Mouse (Mus musculus) CH12.LX (cell line): ENCODE measurements at regions not wholly inside any gene's neighbourhood (a gene's known extent, or its start where the extent isn't known, plus 50 kb on each side); places are given as distances from the start of the nearest gene placed in this dataset.

ENCODE experiments used
- DNase-seq: peaks from one replicate; pipeline ENCODE4 v3.0.0-alpha.2; 2013; ENCODE audit errors: extremely low read depth
- H3K27ac ChIP-seq: 2 replicates; pipeline ENCODE4 v1.5.1; 2012; ENCODE audit warnings: low read depth, mild to moderate bottlenecking, control low read depth, moderate library complexity; ENCODE audit not compliant: insufficient read depth
- H3K27me3 ChIP-seq: replicated peaks from 2 replicates; pipeline ENCODE3; 2012; ENCODE audit warnings: inconsistent platforms
- H3K36me3 ChIP-seq, 2 experiments: replicated peaks in 1 of 2; 2 replicates each; pipeline versions ENCODE3 to v1.6.1; 2012; ENCODE audit warnings: inconsistent platforms in 1 of 2, low read length in 1 of 2, mild to moderate bottlenecking in 1 of 2, mixed read lengths in 1 of 2, moderate library complexity in 1 of 2; ENCODE audit not compliant: control insufficient read depth in 1 of 2, insufficient read depth in 1 of 2
- H3K4me1 ChIP-seq, 2 experiments: 2 replicates each; pipeline ENCODE4 v1.6.1; 2012; ENCODE audit warnings: inconsistent platforms in 1 of 2, moderate library complexity in 1 of 2; ENCODE audit not compliant: insufficient read depth in 2 of 2, control insufficient read depth in 1 of 2
- H3K4me2 ChIP-seq: 2 replicates; pipeline ENCODE4 v1.6.1; 2012; ENCODE audit warnings: low read depth, mild to moderate bottlenecking, control low read depth; ENCODE audit not compliant: poor library complexity, insufficient read depth, severe bottlenecking
- H3K4me3 ChIP-seq, 3 experiments: fragments of 150-350 bp in 1 of 3; sonication (generic) in 1 of 3; replicated peaks in 1 of 3; 2 replicates each; pipeline versions ENCODE3 to v1.5.1; 2011 to 2012; ENCODE audit warnings: low read depth in 2 of 3, low read length in 2 of 3, mild to moderate bottlenecking in 2 of 3, moderate library complexity in 2 of 3, control low read depth in 1 of 3, improper control_type of control experiment in 1 of 3, inconsistent platforms in 1 of 3, mixed read lengths in 1 of 3; ENCODE audit not compliant: poor library complexity in 1 of 3
- H3K79me2 ChIP-seq: replicated peaks from 2 replicates; pipeline ENCODE4 v1.6.1; 2012; ENCODE audit warnings: mild to moderate bottlenecking, moderate library complexity; ENCODE audit not compliant: control insufficient read depth, poor library complexity, insufficient read depth, severe bottlenecking; ENCODE audit errors: extremely low read depth
- H3K9ac ChIP-seq: 2 replicates; pipeline ENCODE4 v1.6.1; 2012; ENCODE audit warnings: low read depth, mild to moderate bottlenecking, control low read depth, moderate library complexity; ENCODE audit not compliant: insufficient read depth
- H3K9me3 ChIP-seq: replicated peaks from 2 replicates; pipeline ENCODE3; 2012; ENCODE audit warnings: low read length, inconsistent platforms, mixed read lengths
- BHLHE40 ChIP-seq: IDR thresholded peaks from 2 replicates; pipeline ENCODE4 v1.6.1; 2011; ENCODE audit warnings: mild to moderate bottlenecking, low read depth, low read length, improper control_type of control experiment
- CTCF ChIP-seq, 2 experiments: IDR thresholded peaks in 1 of 2; conservative IDR thresholded peaks in 1 of 2; 2 replicates each; pipeline ENCODE4 v1.5.1; 2011 to 2012; ENCODE audit warnings: low read depth in 2 of 2, low read length in 2 of 2, improper control_type of control experiment in 1 of 2, inconsistent platforms in 1 of 2, mild to moderate bottlenecking in 1 of 2, moderate library complexity in 1 of 2
- EP300 ChIP-seq: IDR thresholded peaks from 2 replicates; pipeline ENCODE4 v1.6.1; 2011; ENCODE audit warnings: low read length, improper control_type of control experiment
- GABPA ChIP-seq: IDR thresholded peaks from 2 replicates; pipeline ENCODE4 v1.6.1; 2012; ENCODE audit warnings: low read depth, low read length, improper control_type of control experiment, inconsistent platforms; ENCODE audit not compliant: insufficient replicate concordance
- JUN ChIP-seq: IDR thresholded peaks from 2 replicates; pipeline ENCODE4 v1.6.1; 2011; ENCODE audit warnings: low read depth, mild to moderate bottlenecking, low read length, improper control_type of control experiment, moderate library complexity; ENCODE audit not compliant: insufficient read depth
- JUND ChIP-seq: conservative IDR thresholded peaks from 2 replicates; pipeline ENCODE4 v1.6.1; 2011; ENCODE audit warnings: low read depth, low read length, improper control_type of control experiment
- MAX ChIP-seq: IDR thresholded peaks from 2 replicates; pipeline ENCODE4 v1.6.1; 2011; ENCODE audit warnings: low read length, improper control_type of control experiment
- MAZ ChIP-seq: IDR thresholded peaks from 2 replicates; pipeline ENCODE4 v1.6.1; 2012; ENCODE audit warnings: low read depth, mild to moderate bottlenecking, inconsistent platforms, low read length, improper control_type of control experiment, moderate library complexity
- MEF2A ChIP-seq: IDR thresholded peaks from 2 replicates; pipeline ENCODE4 v1.6.1; 2014; ENCODE audit warnings: low read depth, mild to moderate bottlenecking, inconsistent platforms, low read length, improper control_type of control experiment, borderline replicate concordance
- MYC ChIP-seq: IDR thresholded peaks from 2 replicates; pipeline ENCODE4 v1.6.1; 2011; ENCODE audit warnings: low read depth, mild to moderate bottlenecking, improper control_type of control experiment, low read length
- NRF1 ChIP-seq: IDR thresholded peaks from 2 replicates; pipeline ENCODE4 v1.6.1; 2014; ENCODE audit warnings: low read depth, mild to moderate bottlenecking, inconsistent platforms, low read length, improper control_type of control experiment, moderate library complexity
- POLR2AphosphoS2 ChIP-seq: IDR thresholded peaks from 2 replicates; pipeline ENCODE4 v1.6.1; 2011; ENCODE audit warnings: low read depth, low read length, improper control_type of control experiment
- RCOR1 ChIP-seq: conservative IDR thresholded peaks from 2 replicates; pipeline ENCODE4 v1.6.1; 2012; ENCODE audit warnings: low read depth, mild to moderate bottlenecking, inconsistent platforms, low read length, improper control_type of control experiment
- SIN3A ChIP-seq: IDR thresholded peaks from 2 replicates; pipeline ENCODE4 v1.6.1; 2012; ENCODE audit warnings: low read length, improper control_type of control experiment, inconsistent platforms
- SMC3 ChIP-seq: IDR thresholded peaks from 2 replicates; pipeline ENCODE4 v1.6.1; 2011; ENCODE audit warnings: low read depth, low read length, improper control_type of control experiment
- UBTF ChIP-seq: IDR thresholded peaks from 2 replicates; pipeline ENCODE4 v1.6.1; 2012; ENCODE audit warnings: low read depth, mild to moderate bottlenecking, inconsistent platforms, low read length, improper control_type of control experiment, moderate library complexity
- USF1 ChIP-seq: IDR thresholded peaks from 2 replicates; pipeline ENCODE4 v1.6.1; 2014; ENCODE audit warnings: low read depth, mild to moderate bottlenecking, inconsistent platforms, low read length, improper control_type of control experiment
- USF2 ChIP-seq: conservative IDR thresholded peaks from 2 replicates; pipeline ENCODE4 v1.6.1; 2011; ENCODE audit warnings: low read depth, low read length, improper control_type of control experiment
- ZC3H11A ChIP-seq: IDR thresholded peaks from 2 replicates; pipeline ENCODE4 v1.6.1; 2012; ENCODE audit warnings: low read depth, mild to moderate bottlenecking, inconsistent platforms, low read length, improper control_type of control experiment
- ZMIZ1 ChIP-seq: IDR thresholded peaks from 2 replicates; pipeline ENCODE4 v1.6.1; 2012; ENCODE audit warnings: low read depth, mild to moderate bottlenecking, inconsistent platforms, low read length, improper control_type of control experiment
- ZNF384 ChIP-seq: IDR thresholded peaks from 2 replicates; pipeline ENCODE4 v1.6.1; 2012; ENCODE audit warnings: low read depth, low read length, improper control_type of control experiment, inconsistent platforms
- dilution Hi-C: fragments of 300-500 bp; cut with MboI; formaldehyde crosslinking; loops from 2 replicates; pipeline ENCODE4 v1.14.3; 2020; ENCODE audit warnings: low sequenced_read_pairs; ENCODE audit not compliant: extremely low pct_unique_long_range_greater_than_20kb, extremely low pct_ligation_motif_present
- in situ Hi-C: fragments of 300-500 bp; cut with MboI; formaldehyde crosslinking; loops from 3 replicates; pipeline ENCODE4 v1.14.3; 2019; ENCODE audit warnings: low sequenced_read_pairs, low pct_ligation_motif_present, low pct_unique_long_range_greater_than_20kb, mixed read lengths

DNA sequence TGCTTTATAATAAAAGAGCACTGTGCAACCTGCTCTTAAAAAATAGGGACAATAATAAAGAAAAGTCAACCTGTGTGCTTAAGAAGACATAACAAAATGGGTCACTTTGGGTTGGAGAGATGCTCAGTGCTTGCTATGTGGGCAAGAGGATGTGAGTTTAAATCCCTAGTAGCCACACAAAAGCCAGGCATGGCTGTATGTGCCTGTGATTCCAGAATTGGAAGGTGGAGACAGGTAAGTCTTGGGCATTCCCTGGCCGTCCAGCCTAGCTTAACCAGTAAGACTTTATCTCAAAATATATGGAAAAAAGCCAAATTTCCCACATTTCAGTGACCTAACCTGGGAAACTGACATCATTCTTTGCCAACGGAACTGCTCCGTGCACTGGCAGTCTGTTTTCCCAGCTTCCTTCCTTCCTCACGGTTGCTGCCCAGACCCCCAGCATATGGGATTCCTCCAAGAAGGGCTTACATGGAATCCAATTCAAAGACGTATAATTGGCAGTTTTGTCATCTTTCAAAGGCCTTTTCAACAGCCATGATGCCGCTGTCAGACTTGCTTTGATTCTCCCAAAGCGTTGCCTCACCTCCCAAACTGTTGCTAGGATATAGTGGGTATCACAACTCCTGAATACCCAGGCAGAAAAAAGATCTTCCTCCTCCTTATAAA is 227.6 kb upstream of the Acvr2a start:
- in situ Hi-C loops = no loop called here
- Histone ChIP-seq H3K4me3 (no peak overlapping the region), H3K4me1 (no peaks in the 10 kb centered on the region), H3K27me3 (no peaks in the 10 kb centered on the region), H3K9me3 (no peaks in the 10 kb centered on the region), H3K9ac (no peak overlapping the region), H3K27ac (no peak overlapping the region), H3K79me2 (no peaks in the 10 kb centered on the region), H3K36me3 (no peaks in the 10 kb centered on the region), H3K4me2 (no peak overlapping the region)
- dilution Hi-C loops = no loop called here
- DNase-seq = no peak
- TF ChIP-seq POLR2AphosphoS2 = no peak
- TF ChIP-seq MAZ = no peak
- TF ChIP-seq ZNF384 = no peak

DNA sequence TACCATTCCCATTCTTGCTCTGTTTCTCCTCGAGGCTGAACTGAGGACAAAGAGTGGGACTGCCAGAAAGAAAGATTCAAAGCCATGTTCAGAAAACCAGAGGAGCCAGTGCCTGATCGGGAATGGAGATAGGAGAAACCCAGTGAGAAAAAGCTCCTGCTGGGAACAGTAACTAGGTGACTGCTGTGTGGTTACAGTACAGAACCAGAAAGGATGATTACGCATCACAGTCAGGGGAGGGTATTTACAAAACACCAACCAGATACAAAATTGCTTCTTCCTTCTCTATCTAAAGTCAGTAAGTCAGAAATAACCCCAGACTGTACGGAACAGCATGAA is 227.1 kb upstream of the Acvr2a start:
- dilution Hi-C loops = no loop called here
- no peak overlapping the region for H3K4me2 ChIP-seq
- H3K9ac ChIP-seq = no peak overlapping the region
- H3K9me3 ChIP-seq = no peaks in the 10 kb centered on the region
- in situ Hi-C loops = no loop called here
- H3K4me3 ChIP-seq = no peak overlapping the region
- no peaks in the 10 kb centered on the region for H3K27me3 ChIP-seq
- no peak for DNase-seq
- H3K4me1 ChIP-seq = no peaks in the 10 kb centered on the region
- TF ChIP-seq USF1 (no peak), MYC (no peak), ZC3H11A (no peak), MAX (no peak), BHLHE40 (no peak), JUN (no peak), MEF2A (no peak), EP300 (no peak), UBTF (no peak), SMC3 (no peak), JUND (no peak), RCOR1 (no peak), ZMIZ1 (no peak), SIN3A (no peak), CTCF (conservative IDR thresholded peaks at IDR 0.05 in 1 of 2, IDR thresholded peaks at IDR 0.05 in 1 of 2; ENCODE audit: low read depth in 2 of 2, low read length in 2 of 2) (no peak), NRF1 (no peak), GABPA (no peak), USF2 (no peak), MAZ (no peak)
- no peaks in the 10 kb centered on the region for H3K79me2 ChIP-seq
- H3K27ac ChIP-seq = no peak overlapping the region
- H3K36me3 ChIP-seq = no peaks in the 10 kb centered on the region
